Mouse (Mus musculus) liver, adult 2 months (tissue): ENCODE results near the gene Rnaseh2b. TPM values are rescaled to one million over a fixed set of nuclear protein-coding genes. Genes with fewer than 3 reads are reported as not detected.

Source experiments
- DNase-seq: peaks from one replicate; pipeline ENCODE4 v3.0.0-alpha.2; 2011; ENCODE audit warnings: low read depth, low spot score; ENCODE audit errors: extremely low read depth
- H3K27ac ChIP-seq: fragments of 200-500 bp; replicated peaks from 2 replicates; pipeline ENCODE4 v1.5.1; 2012; ENCODE audit warnings: low read depth, mild to moderate bottlenecking, control low read depth, inconsistent platforms, low read length; ENCODE audit not compliant: insufficient read depth
- H3K27me3 ChIP-seq: fragments of 200-500 bp; 2 replicates; pipeline ENCODE4 v1.6.1; 2012; ENCODE audit warnings: mild to moderate bottlenecking, moderate library complexity, low read length, inconsistent platforms; ENCODE audit not compliant: control insufficient read depth, insufficient read depth
- H3K36me3 ChIP-seq: fragments of 200-500 bp; 2 replicates; pipeline ENCODE4 v1.6.1; 2012; ENCODE audit warnings: low read length, inconsistent platforms; ENCODE audit not compliant: control insufficient read depth, insufficient read depth
- H3K4me1 ChIP-seq: fragments of 200-500 bp; 2 replicates; pipeline ENCODE4 v1.6.1; 2011; ENCODE audit warnings: low read length; ENCODE audit not compliant: control insufficient read depth, insufficient read depth
- H3K4me3 ChIP-seq: fragments of 200-500 bp; 2 replicates; pipeline ENCODE4 v1.5.1; 2011; ENCODE audit warnings: low read depth, mild to moderate bottlenecking, control low read depth, low read length, moderate library complexity; ENCODE audit not compliant: insufficient read depth
- H3K79me2 ChIP-seq: fragments of 200-500 bp; 2 replicates; pipeline ENCODE4 v1.6.1; 2012; ENCODE audit warnings: inconsistent platforms, mild to moderate bottlenecking, low read length, moderate library complexity; ENCODE audit not compliant: control insufficient read depth, insufficient read depth
- H3K9ac ChIP-seq: fragments of 200-500 bp; 2 replicates; pipeline ENCODE4 v1.6.1; 2012; ENCODE audit warnings: low read depth, mild to moderate bottlenecking, control low read depth, inconsistent platforms, low read length
- CTCF ChIP-seq: fragments of 200-500 bp; IDR thresholded peaks from 2 replicates; pipeline ENCODE4 v1.5.1; 2011; ENCODE audit warnings: low read depth, low read length, control low read depth
- POLR2A ChIP-seq: fragments of 200-500 bp; IDR thresholded peaks from 2 replicates; pipeline ENCODE4 v1.6.1; 2011; ENCODE audit warnings: low read length, control low read depth; ENCODE audit not compliant: insufficient read depth; ENCODE audit errors: extremely low read depth
- WGBS: fragments of 180-500 bp; shearing (Covaris S2); methylation state at CpG from one replicate; pipeline ENCODE4 v1.1.7; 2018; 5-methylcytosine and 5-hydroxymethylcytosine counted together
- polyA plus RNA-seq: library from polyadenylated mRNA; depleted of rRNA; stranded (reverse); fragments of >200 nt; gene quantifications from 2 replicates; pipeline ENCODE4 v1.2.3, GENCODE M21; 2012
- total RNA-seq: library from RNA; depleted of rRNA; stranded (reverse); fragments of >200 nt; gene quantifications from 2 replicates; pipeline ENCODE4 v1.2.3, GENCODE M21; 2014

The Rnaseh2b gene
- total and polyA plus RNA-seq, 2 experiments: 1.3 to 5.9 TPM

- WGBS: 92% methylated on average over 1 of the region's 1 CpGs
- Histone ChIP-seq H3K9ac (no peak overlapping the region), H3K27ac (no peak overlapping the region), H3K4me3 (no peak overlapping the region), H3K4me1 (no peaks in the 10 kb centered on the region), H3K27me3 (no peaks in the 10 kb centered on the region), H3K79me2 (no peaks in the 10 kb centered on the region), H3K36me3 (no peaks in the 10 kb centered on the region)
- DNase-seq: no peak
- TF ChIP-seq POLR2A (no peak), CTCF (no peak)
These were observed 6.4 kb downstream of the Rnaseh2b start for GRCm38 (mm10) chr14:62298808-62299207.

GRCm38 (mm10) chr14:62300031-62300430, 7.6 kb downstream of the Rnaseh2b start:
- H3K27me3 ChIP-seq: no peaks in the 10 kb centered on the region
- no peak overlapping the region for H3K4me3 ChIP-seq
- 69% methylated on average over 3 of the region's 3 CpGs for WGBS
- no peaks in the 10 kb centered on the region for H3K79me2 ChIP-seq
- no peaks in the 10 kb centered on the region for H3K36me3 ChIP-seq
- DNase-seq: no peak
- no peak overlapping the region for H3K27ac ChIP-seq
- H3K4me1 ChIP-seq: no peaks in the 10 kb centered on the region
- no peak overlapping the region for H3K9ac ChIP-seq
- no peak for TF ChIP-seq CTCF
- TF ChIP-seq POLR2A: no peak

- no peaks in the 10 kb centered on the region for H3K27me3 ChIP-seq
- WGBS: 91% methylated on average over 1 of the region's 1 CpGs
- H3K27ac ChIP-seq: no peak overlapping the region
- no peak overlapping the region for H3K9ac ChIP-seq
- no peak overlapping the region for H3K4me3 ChIP-seq
- no peaks in the 10 kb centered on the region for H3K36me3 ChIP-seq
- no peaks in the 10 kb centered on the region for H3K4me1 ChIP-seq
- TF ChIP-seq CTCF (no peak), POLR2A (no peak)
- no peak for DNase-seq
- no peaks in the 10 kb centered on the region for H3K79me2 ChIP-seq
These were observed 15.2 kb downstream of the Rnaseh2b start for GRCm38 (mm10) chr14:62307555-62307954.

- no peak for DNase-seq
- Histone ChIP-seq H3K4me3 (no peak overlapping the region), H3K79me2 (no peaks in the 10 kb centered on the region), H3K27me3 (no peaks in the 10 kb centered on the region), H3K36me3 (no peaks in the 10 kb centered on the region), H3K4me1 (no peaks in the 10 kb centered on the region), H3K9ac (no peak overlapping the region), H3K27ac (no peak overlapping the region)
- no peak for TF ChIP-seq CTCF
- WGBS: 76% methylated on average over 2 of the region's 2 CpGs
These were observed 16.6 kb downstream of the Rnaseh2b start for GRCm38 (mm10) chr14:62309026-62309425.

- no peaks in the 10 kb centered on the region for H3K36me3 ChIP-seq
- no peaks in the 10 kb centered on the region for H3K4me1 ChIP-seq
- no peak for DNase-seq
- H3K79me2 ChIP-seq: no peaks in the 10 kb centered on the region
- no peaks in the 10 kb centered on the region for H3K27me3 ChIP-seq
- 100% methylated on average over 1 of the region's 1 CpGs for WGBS
- H3K27ac ChIP-seq: no peak overlapping the region
- H3K9ac ChIP-seq: no peak overlapping the region
- TF ChIP-seq POLR2A (no peak), CTCF (no peak)
- H3K4me3 ChIP-seq: no peak overlapping the region
These were observed 19.3 kb downstream of the Rnaseh2b start for GRCm38 (mm10) chr14:62311672-62312071.

GRCm38 (mm10) chr14:62322581-62323344, 30.4 kb downstream of the Rnaseh2b start:
- H3K4me3 ChIP-seq: no peak overlapping the region
- H3K9ac ChIP-seq: no peak overlapping the region
- WGBS: 51% methylated on average over 6 of the region's 6 CpGs
- no peak for DNase-seq
- no peak for TF ChIP-seq CTCF
- no peaks in the 10 kb centered on the region for H3K4me1 ChIP-seq
- H3K27me3 ChIP-seq: no peaks in the 10 kb centered on the region
- no peaks in the 10 kb centered on the region for H3K79me2 ChIP-seq
- H3K36me3 ChIP-seq: no peaks in the 10 kb centered on the region
- no peak overlapping the region for H3K27ac ChIP-seq
